Mouse (Mus musculus) lung, postnatal 0 days (tissue): ENCODE measurements around the gene Repin1.

Experiments used
- CTCF ChIP-seq: IDR thresholded peaks from 2 replicates; pipeline ENCODE4 v1.5.1; 2016; ENCODE audit warnings: antibody characterized with exemption, mild to moderate bottlenecking
- EP300 ChIP-seq: IDR thresholded peaks from 2 replicates; pipeline ENCODE4 v1.6.1; 2016; ENCODE audit warnings: antibody characterized with exemption, mild to moderate bottlenecking, control low read depth

- TF ChIP-seq CTCF (peak; percentile 19), EP300 (no peak)
Observed at GRCm38 (mm10) chr6:48601271-48602079, 7.8 kb downstream of the Repin1 start, which contains the start of gene Zfp775.
